Mouse (Mus musculus) layer of hippocampus, adult 18-20 months (tissue): ENCODE measurements at regions not wholly inside any gene's neighbourhood (a gene's known extent, or its start where the extent isn't known, plus 50 kb on each side); places are given as distances from the start of the nearest gene placed in this dataset.
A peak's percentile ranks its signal among the peaks of the same experiment; 100 is the strongest.

Source experiments
- DNase-seq, 2 experiments: peaks; one replicate each; pipeline ENCODE4 v3.0.0; 2022; ENCODE audit warnings: low spot score in 2 of 2

- DNase-seq, result no peak
Measured at GRCm38 (mm10) chr19:60684417-60684816, 71.4 kb upstream of the Nanos1 start.

GRCm38 (mm10) chr19:60682283-60682682 is 73.5 kb upstream of the Nanos1 start:
- DNase-seq, result peak; percentile 14 to 36

- DNase-seq, result no peak
Measured at GRCm38 (mm10) chr19:60681481-60681880, 74.3 kb upstream of the Nanos1 start.

- DNase-seq, result peak in 1 of 2 experiments; percentile 8
Measured at GRCm38 (mm10) chr19:60678236-60678635, 77.6 kb upstream of the Nanos1 start.

- DNase-seq, result peak in 1 of 2 experiments; percentile 1
Measured at GRCm38 (mm10) chr19:60674953-60675472, 80.8 kb upstream of the Nanos1 start.

- no peak for DNase-seq
Measured at GRCm38 (mm10) chr19:60670781-60671180, 85.0 kb upstream of the Nanos1 start.

- DNase-seq, result no peak
Measured at GRCm38 (mm10) chr19:60665842-60666241, 85.0 kb upstream of the Cacul1 start.

GRCm38 (mm10) chr19:60651102-60651695 is 70.4 kb upstream of the Cacul1 start:
- DNase-seq, result no peak

- no peak for DNase-seq
Measured at GRCm38 (mm10) chr19:60640065-60640464, 59.2 kb upstream of the Cacul1 start.
